Mouse (Mus musculus): ENCODE data around the gene Rex1bd.

Rex1bd gene

DNA sequence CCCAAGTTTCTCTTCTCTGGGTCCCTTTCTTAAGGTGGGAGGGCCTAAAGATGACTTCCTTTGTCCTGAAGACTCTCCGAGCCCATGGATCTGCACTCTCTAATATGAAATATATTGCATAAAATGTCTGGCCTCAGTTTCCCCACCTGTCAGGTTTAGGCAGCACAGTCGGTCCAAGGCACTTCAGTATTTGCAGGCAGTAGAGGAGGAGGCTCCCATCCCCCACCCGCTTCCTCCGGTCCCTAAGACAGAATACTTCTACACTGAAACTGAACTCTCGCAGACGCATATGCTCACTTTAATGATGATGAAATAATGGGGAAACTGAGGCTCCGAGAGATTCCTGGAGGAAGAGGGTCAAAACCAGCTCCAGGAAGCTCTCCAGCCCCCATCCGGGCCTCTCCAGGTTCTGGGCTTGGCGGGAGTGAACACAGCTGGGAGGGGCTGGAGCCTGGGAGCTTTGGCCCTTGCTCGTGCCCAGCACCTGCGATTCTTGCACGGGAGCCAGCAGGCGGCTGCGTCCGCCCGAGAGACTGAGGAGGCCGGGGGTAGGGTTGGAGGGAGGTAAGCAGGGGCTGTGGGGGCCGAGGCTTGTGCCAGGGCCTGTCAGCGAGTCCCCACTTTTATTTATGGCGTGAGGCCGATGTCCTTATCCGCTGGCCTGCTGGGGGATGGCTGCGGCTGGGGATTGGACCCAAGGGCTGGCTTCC, 4.6 kb downstream of the Rex1bd start:
- DNase-seq = no peak

DNA sequence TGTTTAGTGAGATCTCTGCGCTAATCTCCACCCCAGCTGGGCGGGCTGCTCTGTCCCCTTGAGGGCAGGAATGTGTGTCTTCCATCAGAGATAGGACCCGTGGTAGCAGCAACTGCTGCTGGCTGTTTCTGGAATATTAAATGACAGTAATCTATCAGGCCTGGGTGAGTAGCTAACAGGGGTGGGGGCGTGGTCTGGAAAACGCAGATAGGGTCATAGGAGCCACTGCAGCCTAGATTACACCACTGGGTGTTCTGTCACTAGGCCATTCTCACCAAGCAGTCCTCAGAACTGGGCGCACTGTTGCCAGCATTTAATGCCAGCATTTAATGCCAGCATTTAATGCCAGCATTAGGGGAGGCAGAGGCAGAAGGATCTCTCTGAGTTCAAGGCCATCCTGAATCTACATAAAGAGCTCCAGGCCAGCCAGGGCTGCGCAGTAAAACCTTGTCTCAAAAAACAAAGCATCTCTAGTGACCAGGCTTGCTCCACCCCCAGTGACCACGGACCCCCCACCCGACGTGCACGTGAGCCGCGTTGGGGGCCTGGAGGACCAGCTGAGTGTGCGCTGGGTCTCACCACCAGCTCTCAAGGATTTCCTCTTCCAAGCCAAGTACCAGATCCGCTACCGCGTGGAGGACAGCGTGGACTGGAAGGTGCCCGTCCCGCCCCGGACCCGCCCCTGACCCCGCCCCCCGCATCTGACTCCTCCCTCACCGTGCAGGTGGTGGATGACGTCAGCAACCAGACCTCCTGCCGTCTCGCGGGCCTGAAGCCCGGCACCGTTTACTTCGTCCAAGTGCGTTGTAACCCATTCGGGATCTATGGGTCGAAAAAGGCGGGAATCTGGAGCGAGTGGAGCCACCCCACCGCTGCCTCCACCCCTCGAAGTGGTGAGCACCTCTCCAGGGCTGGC, 5.9 kb downstream of the Rex1bd start:
- DNase-seq = no peak

DNA sequence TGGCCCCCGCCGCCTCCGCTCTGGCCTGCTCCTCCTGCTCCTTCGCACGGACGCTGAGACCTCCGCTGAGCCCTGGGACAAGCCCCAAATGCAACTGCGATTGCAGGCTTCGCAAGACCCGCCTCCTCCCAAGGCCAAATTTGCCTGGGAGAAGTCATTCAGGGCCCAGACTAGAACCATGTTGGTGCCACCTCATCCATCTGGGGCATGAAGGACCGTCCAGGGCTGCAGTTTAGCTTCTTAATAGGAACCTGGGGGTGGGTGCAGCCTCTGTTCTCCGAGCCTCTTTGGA, 10.8 kb downstream of the Rex1bd start:
- no peak for DNase-seq

DNA sequence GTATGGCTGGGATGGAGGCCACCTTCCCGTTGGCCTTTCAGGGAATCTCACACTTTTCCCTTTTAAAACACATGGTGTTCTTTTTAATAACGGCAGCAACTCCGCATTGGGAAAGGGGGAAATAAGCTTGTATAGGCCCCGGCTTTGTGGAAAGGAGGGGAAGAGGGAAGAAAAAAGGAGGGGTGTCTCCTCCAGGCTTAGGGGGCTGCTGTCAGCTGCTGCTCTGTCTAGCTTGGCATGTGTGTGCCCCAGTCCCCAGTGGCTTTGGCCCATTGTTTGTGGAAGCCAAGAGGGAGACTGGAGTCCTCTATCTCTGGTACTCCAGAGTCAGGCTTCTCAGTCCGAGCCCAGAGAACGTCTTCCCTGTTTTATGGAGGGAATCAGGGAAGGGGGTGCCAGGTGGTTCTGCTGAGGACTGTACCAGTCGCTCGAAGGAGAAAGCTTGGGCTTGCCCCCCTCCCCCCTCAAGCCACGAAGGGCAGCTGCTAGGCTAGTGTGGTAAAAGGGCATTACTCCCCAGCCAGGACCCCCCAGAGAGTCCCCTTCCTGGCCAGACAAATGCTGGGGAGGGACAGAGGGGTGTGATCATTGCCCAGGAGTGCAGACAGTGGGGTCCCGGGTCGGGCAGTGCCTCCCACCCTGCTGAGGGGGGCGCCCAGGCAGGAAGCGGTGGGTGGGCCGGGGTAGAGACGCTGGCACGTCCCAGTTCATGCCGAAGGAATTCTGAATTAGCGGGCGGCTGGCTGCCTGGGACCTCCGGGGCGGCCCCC, 11.4 kb downstream of the Rex1bd start:
- no peak for DNase-seq

DNA sequence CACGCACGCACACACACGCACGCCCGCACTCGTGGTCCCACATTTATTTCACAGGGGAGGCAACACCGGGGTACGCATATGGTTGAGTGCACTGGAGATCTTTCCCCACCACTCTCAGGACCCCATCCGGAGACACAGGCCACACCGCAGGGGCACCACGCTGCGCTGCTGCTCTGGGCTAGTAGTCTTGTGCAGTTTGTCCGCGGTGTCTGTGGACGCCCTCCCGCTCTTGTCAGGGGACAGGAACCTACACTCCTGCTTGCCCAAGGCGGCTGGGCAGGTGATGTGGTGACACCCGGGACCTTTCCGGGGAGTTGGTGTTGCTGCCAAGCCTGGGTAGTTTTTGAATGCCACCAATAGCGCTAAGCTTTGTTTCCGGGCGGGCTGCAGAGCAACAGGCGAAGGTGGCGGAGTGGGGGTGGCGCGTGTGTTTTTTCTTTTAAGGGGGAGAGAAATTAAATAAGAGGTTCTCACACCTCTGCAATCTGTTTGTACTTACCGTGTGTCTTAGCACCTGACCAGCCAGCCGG, 12.1 kb downstream of the Rex1bd start:
- DNase-seq = no peak

- no peak for DNase-seq
Measured at GRCm38 (mm10) chr8:70493692-70494415, 12.7 kb downstream of the Rex1bd start.

- DNase-seq = no peak
Measured at GRCm38 (mm10) chr8:70492664-70493640, 13.6 kb downstream of the Rex1bd start, which contains the start of gene Crlf1. Gene Crlf1 (plus strand): TSS chr8:70493158.

- DNase-seq = no peak
Measured at GRCm38 (mm10) chr8:70490880-70491495, 15.6 kb downstream of the Rex1bd start.

GRCm38 (mm10) chr8:70490061-70490879, 16.3 kb downstream of the Rex1bd start:
- DNase-seq = no peak

DNA sequence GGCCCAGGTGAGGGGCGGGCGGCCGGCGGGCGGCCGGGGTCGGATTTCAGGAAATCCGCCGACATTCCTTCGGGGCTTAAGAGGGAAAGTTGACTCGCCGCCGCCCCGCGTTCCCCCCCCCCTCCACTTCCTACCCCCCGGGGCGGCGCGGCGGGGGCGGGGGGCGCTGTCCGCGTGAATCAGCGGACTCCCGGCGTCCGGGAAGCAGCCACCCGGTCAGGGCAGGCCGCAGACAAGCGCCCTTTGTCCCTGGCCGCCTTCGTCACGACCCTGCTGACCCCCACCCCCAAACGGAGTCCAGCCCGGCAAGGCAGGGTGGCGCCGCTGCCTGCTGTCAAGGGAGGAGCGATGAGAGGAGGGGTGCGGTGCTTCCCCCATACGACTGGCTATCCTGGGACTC, 17.0 kb downstream of the Rex1bd start:
- DNase-seq = no peak

- no peak for DNase-seq
Measured at GRCm38 (mm10) chr8:70488931-70489470, 17.6 kb downstream of the Rex1bd start.

DNA sequence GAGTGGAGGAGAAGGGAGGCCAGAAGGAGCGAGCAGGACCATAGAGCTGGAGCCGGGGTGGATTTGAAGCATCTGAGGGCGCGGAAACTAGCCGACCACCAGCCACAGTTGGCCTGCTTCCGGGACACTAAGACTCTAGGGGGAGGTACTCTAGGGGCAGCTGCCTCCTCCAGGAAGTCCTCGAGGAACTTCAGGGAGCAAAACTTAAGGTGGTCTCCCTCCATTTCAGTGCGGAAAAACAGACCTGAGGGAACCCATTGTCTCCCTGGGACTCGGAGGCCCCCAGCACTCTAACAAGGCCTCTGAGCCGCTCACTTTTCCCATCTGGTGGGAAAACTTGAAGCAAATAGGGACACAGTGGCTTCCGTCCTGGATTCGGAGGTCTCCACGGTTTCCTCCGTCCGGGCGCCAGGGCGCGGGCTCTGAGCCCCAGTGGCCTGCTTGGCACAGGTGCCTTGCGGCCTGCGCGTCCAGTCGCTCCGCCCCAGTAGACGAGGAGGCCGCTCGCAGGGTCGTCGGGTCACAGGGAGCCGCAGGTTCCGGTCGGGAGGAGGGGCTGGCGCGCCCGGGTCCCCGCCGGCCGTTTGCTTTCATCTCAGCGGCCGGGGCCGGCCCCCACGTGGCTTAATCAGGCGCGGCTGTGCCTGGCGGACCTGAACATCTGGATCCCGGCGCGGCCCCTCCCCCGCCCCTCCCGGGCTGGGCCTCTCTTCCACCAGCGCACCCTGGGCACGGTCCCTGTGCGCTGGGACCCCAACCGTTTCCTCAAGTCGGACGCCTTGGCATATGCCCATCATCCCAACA, 18.4 kb downstream of the Rex1bd start:
- DNase-seq = no peak

GRCm38 (mm10) chr8:70486941-70487520, 19.5 kb downstream of the Rex1bd start, which contains the start of gene Tmem59l:
Gene Tmem59l (minus strand): TSS chr8:70487358.
- DNase-seq = peak; percentile 72

GRCm38 (mm10) chr8:70486191-70486681, 20.3 kb downstream of the Rex1bd start:
- no peak for DNase-seq

DNA sequence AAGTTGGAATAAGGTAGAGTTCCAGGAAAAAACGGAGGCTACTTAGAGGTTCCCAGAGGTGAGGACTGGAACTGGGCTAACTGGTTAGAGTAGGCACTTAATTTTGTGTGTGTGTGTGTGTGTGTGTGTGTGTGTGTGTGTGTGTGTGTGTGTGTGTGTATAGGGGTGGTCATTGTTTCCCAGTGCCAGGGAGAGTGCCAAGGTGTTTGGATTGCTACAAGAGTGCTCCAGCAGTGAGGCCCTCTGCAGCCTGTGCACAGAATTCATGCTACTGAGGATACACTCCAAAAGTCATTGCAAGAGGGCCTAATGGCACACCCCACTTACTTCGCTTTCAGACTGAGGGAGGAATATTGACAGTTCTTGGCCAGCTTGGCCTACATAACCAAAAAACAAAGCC, 23.6 kb downstream of the Rex1bd start:
- DNase-seq = no peak

DNA sequence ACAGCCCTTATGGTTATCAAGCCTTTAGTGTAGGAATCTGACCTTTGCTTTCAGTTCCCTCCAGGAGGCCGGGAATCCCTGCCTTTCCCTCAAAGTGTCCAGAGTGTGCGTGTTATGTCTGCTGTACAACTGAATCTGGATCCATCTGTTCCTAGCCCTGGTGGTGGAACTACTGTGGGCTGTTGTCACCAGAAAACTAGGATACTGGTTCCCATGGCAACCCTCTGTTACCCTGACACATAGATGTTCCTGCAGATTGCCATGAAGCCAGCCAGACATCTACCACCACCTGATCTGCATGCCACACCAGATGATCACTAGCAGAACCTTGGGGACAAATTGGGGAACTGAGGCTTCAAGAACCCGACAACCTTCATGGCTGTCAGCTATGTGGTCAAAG, 24.6 kb downstream of the Rex1bd start:
- DNase-seq = no peak

DNA sequence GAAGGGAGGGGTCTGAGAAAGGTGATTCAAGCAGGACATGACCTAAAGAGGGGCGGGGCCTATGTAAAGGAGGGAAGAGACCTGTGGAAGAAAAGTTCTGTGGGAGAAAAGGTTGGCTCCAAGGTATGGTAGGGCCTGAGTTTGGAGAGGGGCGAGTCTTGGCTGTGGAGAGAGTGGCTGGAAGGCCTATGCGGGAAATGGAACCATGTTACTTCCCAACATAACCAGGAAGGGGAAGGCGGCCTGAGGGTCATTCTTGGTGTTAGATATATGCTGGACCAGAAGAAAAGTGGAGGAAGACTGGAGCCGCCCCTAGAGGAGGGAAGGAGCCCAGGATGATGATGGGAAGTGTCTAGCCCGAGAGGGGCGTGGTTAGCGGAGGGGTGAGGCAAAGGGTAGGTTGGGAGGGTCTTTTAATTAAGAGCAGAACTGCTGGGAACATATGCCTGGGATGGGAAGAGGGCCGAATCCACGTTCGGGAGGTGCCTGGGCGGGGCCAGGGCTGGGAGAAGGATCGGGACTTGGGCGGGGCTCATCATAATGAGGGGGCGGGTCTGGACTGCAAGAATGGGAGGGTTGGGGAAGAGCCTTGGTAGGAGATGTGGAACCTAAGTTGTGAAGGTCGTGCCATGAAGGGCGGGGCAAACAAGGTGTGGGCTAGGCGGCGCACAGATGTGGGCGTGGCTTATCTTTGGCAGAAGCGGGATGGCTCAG, 29.1 kb downstream of the Rex1bd start:
- no peak for DNase-seq

Data from right cerebral cortex, postnatal 25 days (tissue).